Mouse (Mus musculus) kidney, postnatal 0 days (tissue): ENCODE data around the gene Cacng1. TPM values are rescaled to one million over a fixed set of nuclear protein-coding genes. Genes with fewer than 3 reads are reported as not detected.

Source experiments
- ATAC-seq: fragments of 200-750 bp; cut with Nextera tagmentation; replicated peaks from 2 replicates; pipeline ENCODE4 v1.8.0; 2017; ENCODE audit warnings: low read depth, moderate number of reproducible peaks, moderate TSS enrichment, moderate library complexity; ENCODE audit not compliant: low FRiP score
- DNase-seq: peaks from one replicate; pipeline ENCODE4 v3.0.0-alpha.2; 2016; ENCODE audit warnings: low spot score
- H3K27ac ChIP-seq: fragments of 300-500 bp; sonication (generic); 2 replicates; pipeline ENCODE4 v1.5.1; 2014; ENCODE audit warnings: mild to moderate bottlenecking
- H3K27me3 ChIP-seq: fragments of 300-500 bp; sonication (generic); 2 replicates; pipeline ENCODE4 v1.6.1; 2014; ENCODE audit warnings: low read length, mixed read lengths; ENCODE audit not compliant: insufficient read depth
- H3K36me3 ChIP-seq: fragments of 300-500 bp; sonication (generic); 2 replicates; pipeline ENCODE4 v1.6.1; 2014; ENCODE audit warnings: low read length, mixed read lengths; ENCODE audit not compliant: insufficient read depth
- H3K4me1 ChIP-seq: fragments of 300-500 bp; sonication (generic); replicated peaks from 2 replicates; pipeline ENCODE4 v1.6.1; 2014; ENCODE audit warnings: antibody characterized with exemption, low read length, mixed read lengths; ENCODE audit not compliant: insufficient read depth
- H3K4me2 ChIP-seq: fragments of 300-500 bp; sonication (generic); 2 replicates; pipeline ENCODE4 v1.6.1; 2014; ENCODE audit warnings: mild to moderate bottlenecking, low read length, moderate library complexity, mixed read lengths
- H3K4me3 ChIP-seq: fragments of 300-500 bp; sonication (generic); replicated peaks from 2 replicates; pipeline ENCODE4 v1.5.1; 2014; ENCODE audit warnings: low read depth, low read length
- H3K9ac ChIP-seq: fragments of 300-500 bp; sonication (generic); 2 replicates; pipeline ENCODE4 v1.6.1; 2014; ENCODE audit warnings: low read depth, low read length
- H3K9me3 ChIP-seq: fragments of 300-500 bp; sonication (generic); replicated peaks from 2 replicates; pipeline ENCODE4 v1.6.1; 2016; ENCODE audit warnings: low read length, inconsistent platforms, mixed read lengths
- CTCF ChIP-seq: IDR thresholded peaks from 2 replicates; pipeline ENCODE4 v1.5.1; 2016; ENCODE audit warnings: antibody characterized with exemption, low read depth, mild to moderate bottlenecking, moderate library complexity
- WGBS: fragments of 180-500 bp; shearing (Covaris S2); extraction: QIAGEN DNeasy Blood & Tissue Kit; methylation state at CpG from one replicate; pipeline ENCODE4 v1.1.7; 2014; 5-methylcytosine and 5-hydroxymethylcytosine counted together
- polyA plus RNA-seq: library from polyadenylated mRNA; unstranded; fragments of >200 nt; fragmentation: Nextera tagmentation; extraction: Ambion mirVana; gene quantifications from 2 replicates; pipeline ENCODE4 v1.2.1, GENCODE M21; 2015

The Cacng1 gene
- polyA plus RNA-seq, 1 experiment from 2014 or later: 0.59 TPM

DNA sequence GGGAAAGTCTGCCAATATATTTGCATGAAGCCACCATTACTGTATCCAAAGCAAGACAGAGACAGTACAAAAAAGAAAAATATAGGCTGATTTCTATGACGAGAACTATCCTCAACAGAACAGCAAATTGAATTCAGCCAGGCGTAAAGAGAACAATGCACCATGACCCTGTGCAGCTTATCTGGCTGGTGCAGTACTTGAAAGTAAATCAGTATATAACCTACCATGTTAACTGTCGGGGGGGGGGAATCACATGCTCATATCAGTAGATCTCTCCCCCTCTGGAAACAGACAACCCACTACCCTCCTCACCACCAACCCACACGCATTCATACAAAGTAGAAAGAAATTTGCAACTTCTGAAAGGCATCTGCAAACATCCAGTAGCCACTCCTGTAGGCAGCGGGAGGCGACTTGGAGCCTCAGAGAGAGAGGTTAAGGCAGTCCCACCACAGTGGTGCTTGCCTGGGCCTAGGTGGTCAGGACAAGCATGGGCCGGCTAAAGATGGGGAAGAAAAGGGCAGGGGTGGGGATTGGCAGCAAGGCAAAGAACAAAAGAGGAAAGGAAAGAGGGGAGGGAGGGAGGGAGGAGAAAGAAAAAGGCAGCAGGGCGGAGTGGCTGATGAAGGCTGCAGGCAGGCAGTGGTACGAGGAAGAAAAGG lies 33.5 kb downstream of the Cacng1 start:
- DNase-seq (no peak), ATAC-seq (no peak)
- Histone ChIP-seq H3K27me3 (no peaks in the 10 kb centered on the region), H3K4me3 (no peak overlapping the region), H3K4me1 (no peaks in the 10 kb centered on the region), H3K27ac (no peak overlapping the region), H3K4me2 (no peak overlapping the region), H3K36me3 (peaks cover 27% of the 10 kb centered on the region; the same call in 1 of the 2 replicates), H3K9ac (no peak overlapping the region), H3K9me3 (no peaks in the 10 kb centered on the region)
- 78% methylated on average over 9 of the region's 9 CpGs for WGBS
- TF ChIP-seq CTCF: no peak

DNA sequence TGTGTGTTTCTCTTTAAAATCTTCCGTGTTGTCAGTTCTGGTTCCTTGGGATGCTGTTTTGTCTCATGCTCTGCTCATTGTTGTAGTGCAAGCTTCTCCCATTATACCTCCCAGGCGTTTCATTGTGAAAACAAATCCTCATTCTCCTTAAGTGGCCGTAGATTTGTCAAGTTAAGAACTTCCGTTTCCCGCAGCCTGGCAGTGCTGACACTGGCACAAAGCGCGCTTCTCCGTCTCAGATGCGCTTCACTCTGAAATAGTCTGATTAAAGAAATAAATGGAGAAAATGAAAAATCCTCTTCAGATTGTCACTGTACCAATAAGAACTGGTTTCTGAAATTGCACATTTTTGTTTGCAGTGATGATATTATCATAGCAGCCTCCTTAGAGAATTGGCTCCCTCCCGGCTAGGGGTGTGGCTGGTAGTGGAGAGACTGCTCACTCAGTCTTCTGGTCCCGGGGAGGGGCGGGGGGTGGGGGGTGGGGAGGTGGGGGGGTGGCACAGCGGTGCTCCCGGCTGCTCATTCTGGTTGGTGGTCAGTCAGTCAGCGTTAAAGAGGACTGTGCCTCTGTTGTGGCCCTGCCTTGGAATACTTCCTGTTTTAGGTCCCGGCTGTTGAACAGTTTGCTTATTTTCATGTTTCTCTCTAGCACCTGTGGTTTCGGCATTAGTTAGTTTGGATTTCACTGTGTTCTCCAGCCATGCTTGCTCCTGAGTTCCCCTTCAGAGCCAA lies 39.9 kb downstream of the Cacng1 start:
- Histone ChIP-seq H3K9me3 (no peaks in the 10 kb centered on the region), H3K9ac (no peak overlapping the region), H3K36me3 (peaks cover 40% of the 10 kb centered on the region), H3K4me1 (no peaks in the 10 kb centered on the region), H3K27ac (no peak overlapping the region), H3K4me3 (no peak overlapping the region), H3K4me2 (no peak overlapping the region), H3K27me3 (no peaks in the 10 kb centered on the region)
- no peak for DNase-seq
- no peak for TF ChIP-seq CTCF
- ATAC-seq: no peak
- 69% methylated on average over 17 of the region's 17 CpGs for WGBS

DNA sequence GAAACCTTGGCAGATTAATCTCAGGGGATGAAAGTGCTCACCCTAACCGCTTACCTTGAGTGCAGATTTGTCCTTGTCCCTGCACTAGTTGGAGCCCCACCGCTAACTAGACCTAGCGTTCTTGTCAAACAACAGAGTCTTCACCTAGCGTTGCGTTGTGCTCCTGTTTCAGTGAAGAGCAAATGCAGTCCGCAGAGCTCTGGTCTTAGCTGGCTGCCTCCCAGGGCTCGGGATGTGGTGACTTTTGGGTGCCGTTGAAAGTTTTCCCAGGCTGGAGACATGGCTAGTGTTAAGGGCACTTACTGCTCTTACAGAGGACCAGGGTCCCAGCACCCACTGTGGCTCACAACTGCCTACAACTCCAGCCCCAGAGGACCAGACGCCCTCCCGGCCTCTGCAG lies 41.1 kb downstream of the Cacng1 start:
- Histone ChIP-seq H3K9me3 (no peaks in the 10 kb centered on the region), H3K9ac (no peak overlapping the region), H3K4me1 (no peaks in the 10 kb centered on the region), H3K4me2 (no peak overlapping the region), H3K27ac (no peak overlapping the region), H3K27me3 (no peaks in the 10 kb centered on the region), H3K36me3 (peaks cover 48% of the 10 kb centered on the region), H3K4me3 (no peak overlapping the region)
- ATAC-seq (no peak), DNase-seq (no peak)
- TF ChIP-seq CTCF: no peak
- WGBS: 85% methylated on average over 10 of the region's 10 CpGs

DNA sequence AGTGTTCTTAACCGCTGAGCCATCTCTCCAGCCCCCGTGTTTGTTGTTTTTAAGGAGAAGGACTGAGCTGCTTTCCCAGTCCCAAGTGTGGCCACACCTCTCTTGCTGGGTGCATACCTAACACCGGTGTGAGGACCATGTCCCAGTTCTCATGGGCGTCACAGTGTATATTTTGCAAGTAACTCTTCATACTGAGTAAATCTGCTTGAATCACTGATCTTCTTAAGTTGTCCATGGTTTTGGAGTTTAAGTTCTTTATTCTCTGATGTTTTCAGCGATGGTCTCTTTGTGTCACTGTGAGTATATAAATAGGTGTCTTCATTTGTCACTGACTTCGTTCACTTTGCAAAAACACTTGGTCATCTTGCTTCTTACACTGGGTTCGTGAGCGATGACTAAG lies 41.7 kb downstream of the Cacng1 start:
- ATAC-seq: no peak
- H3K4me1 ChIP-seq: no peaks in the 10 kb centered on the region
- H3K4me3 ChIP-seq: no peak overlapping the region
- peaks cover 55% of the 10 kb centered on the region for H3K36me3 ChIP-seq
- no peak for TF ChIP-seq CTCF
- H3K9ac ChIP-seq: no peak overlapping the region
- DNase-seq: no peak
- 92% methylated on average over 8 of the region's 8 CpGs for WGBS
- no peak overlapping the region for H3K27ac ChIP-seq
- no peak overlapping the region for H3K4me2 ChIP-seq
- H3K27me3 ChIP-seq: no peaks in the 10 kb centered on the region
- H3K9me3 ChIP-seq: no peaks in the 10 kb centered on the region

DNA sequence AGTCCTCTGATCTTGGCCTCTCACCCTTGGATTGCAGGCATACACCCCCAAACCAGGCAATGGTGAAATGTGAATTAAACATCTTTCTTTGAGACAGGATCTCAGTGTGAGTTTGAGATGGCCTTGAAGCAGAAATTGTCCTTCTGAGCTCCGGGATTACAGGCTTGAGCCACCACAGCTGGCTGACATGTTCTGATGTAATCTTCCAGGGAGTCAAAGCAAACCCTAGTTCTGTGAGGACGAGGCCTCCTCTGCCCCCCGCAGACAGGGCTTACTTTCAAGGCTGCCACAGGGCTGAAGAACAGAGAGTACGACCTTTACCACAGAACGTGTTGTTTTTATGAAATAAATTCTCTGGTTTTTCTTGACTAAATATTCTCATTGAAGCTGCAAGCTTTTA lies 42.3 kb downstream of the Cacng1 start:
- TF ChIP-seq CTCF: no peak
- 71% methylated on average over 5 of the region's 5 CpGs for WGBS
- no peaks in the 10 kb centered on the region for H3K27me3 ChIP-seq
- no peaks in the 10 kb centered on the region for H3K4me1 ChIP-seq
- peaks cover 56% of the 10 kb centered on the region for H3K36me3 ChIP-seq
- no peak overlapping the region for H3K4me3 ChIP-seq
- ATAC-seq: no peak
- H3K9ac ChIP-seq: no peak overlapping the region
- no peak overlapping the region for H3K4me2 ChIP-seq
- no peak for DNase-seq
- no peaks in the 10 kb centered on the region for H3K9me3 ChIP-seq
- H3K27ac ChIP-seq: no peak overlapping the region

DNA sequence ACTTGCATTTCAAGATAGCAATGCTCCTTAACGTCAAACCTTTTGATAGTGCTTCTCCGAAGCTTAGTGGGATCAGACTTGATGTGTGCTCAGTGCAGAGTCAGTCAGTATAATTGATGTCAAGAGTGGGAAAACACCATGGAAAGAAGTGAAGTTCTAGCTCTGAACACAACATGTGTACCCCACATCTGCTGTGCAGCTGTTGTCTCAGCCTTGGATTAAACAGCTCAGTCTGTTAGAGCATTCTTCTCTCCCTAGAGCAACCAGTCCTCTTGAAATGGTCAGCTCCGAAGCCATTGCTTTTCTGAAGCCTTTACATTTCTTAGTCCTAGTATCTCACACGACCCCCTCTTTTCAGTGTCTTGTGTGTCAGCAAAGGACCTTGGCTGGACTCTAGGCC lies 47.3 kb downstream of the Cacng1 start:
- Histone ChIP-seq H3K4me2 (no peak overlapping the region), H3K27ac (no peak overlapping the region), H3K4me3 (no peak overlapping the region), H3K4me1 (no peaks in the 10 kb centered on the region), H3K36me3 (peaks cover 60% of the 10 kb centered on the region), H3K9me3 (no peaks in the 10 kb centered on the region), H3K27me3 (no peaks in the 10 kb centered on the region), H3K9ac (no peak overlapping the region)
- 75% methylated on average over 4 of the region's 4 CpGs for WGBS
- TF ChIP-seq CTCF: no peak
- ATAC-seq: no peak
- DNase-seq: no peak

DNA sequence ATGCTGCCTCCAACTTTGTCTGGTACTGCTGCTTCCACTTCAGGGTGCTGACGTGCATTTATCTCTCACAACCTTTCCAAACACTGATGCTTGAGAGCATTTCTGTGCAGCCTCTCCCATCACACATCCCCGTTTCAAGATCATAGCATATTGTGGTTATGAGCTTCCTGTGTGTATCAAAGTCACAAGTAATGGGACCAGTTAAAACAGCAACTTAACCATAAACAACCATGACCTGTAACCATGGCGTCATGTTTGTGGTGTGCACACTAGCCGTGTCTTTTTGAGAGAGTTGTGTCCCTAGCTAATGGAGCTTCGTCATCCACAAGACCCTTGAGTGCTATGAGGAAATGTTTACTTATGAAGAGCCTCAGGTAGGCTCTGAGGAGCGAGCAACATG lies 48.1 kb downstream of the Cacng1 start:
- Histone ChIP-seq H3K27me3 (no peaks in the 10 kb centered on the region), H3K9ac (no peak overlapping the region), H3K4me2 (no peak overlapping the region), H3K9me3 (no peaks in the 10 kb centered on the region), H3K4me1 (no peaks in the 10 kb centered on the region), H3K36me3 (peaks cover 53% of the 10 kb centered on the region), H3K4me3 (no peak overlapping the region), H3K27ac (no peak overlapping the region)
- no peak for DNase-seq
- TF ChIP-seq CTCF: no peak
- ATAC-seq: no peak
- 87% methylated on average over 6 of the region's 6 CpGs for WGBS
